Mouse (Mus musculus) heart, embryonic 16.5 days (tissue): ENCODE data around the gene Kpna7. TPM values are rescaled to one million over a fixed set of nuclear protein-coding genes. Genes with fewer than 3 reads are reported as not detected.

Experiments used
- ATAC-seq: fragments of 200-750 bp; cut with Nextera tagmentation; replicated peaks from 2 replicates; pipeline ENCODE4 v1.8.0; 2017; ENCODE audit warnings: moderate number of reproducible peaks; ENCODE audit not compliant: insufficient read depth, low FRiP score; ENCODE audit errors: extremely low read depth
- H3K27ac ChIP-seq: fragments of 300-500 bp; sonication (generic); 2 replicates; pipeline ENCODE4 v1.5.1; 2014; ENCODE audit warnings: mild to moderate bottlenecking, low read length, control low read depth, moderate library complexity
- H3K27me3 ChIP-seq: fragments of 300-500 bp; sonication (generic); 2 replicates; pipeline ENCODE4 v1.6.1; 2014; ENCODE audit warnings: low read length, mixed read lengths; ENCODE audit not compliant: control insufficient read depth, insufficient read depth
- H3K36me3 ChIP-seq: fragments of 300-500 bp; sonication (generic); 2 replicates; pipeline ENCODE4 v1.6.1; 2014; ENCODE audit not compliant: control insufficient read depth, insufficient read depth
- H3K4me1 ChIP-seq: fragments of 300-500 bp; sonication (generic); 2 replicates; pipeline ENCODE4 v1.6.1; 2014; ENCODE audit warnings: low read length, mixed read lengths; ENCODE audit not compliant: control insufficient read depth, insufficient read depth
- H3K4me2 ChIP-seq: fragments of 300-500 bp; sonication (generic); 2 replicates; pipeline ENCODE4 v1.6.1; 2014; ENCODE audit warnings: low read depth, mild to moderate bottlenecking, control low read depth, low read length
- H3K4me3 ChIP-seq: fragments of 300-500 bp; sonication (generic); 2 replicates; pipeline ENCODE4 v1.5.1; 2014; ENCODE audit warnings: mild to moderate bottlenecking, control low read depth, low read length
- H3K9ac ChIP-seq: fragments of 300-500 bp; sonication (generic); 2 replicates; pipeline ENCODE4 v1.6.1; 2014; ENCODE audit warnings: low read length, control low read depth
- H3K9me3 ChIP-seq: fragments of 300-500 bp; sonication (generic); replicated peaks from 2 replicates; pipeline ENCODE4 v1.6.1; 2016; ENCODE audit warnings: low read length; ENCODE audit not compliant: control insufficient read depth
- WGBS: fragments of 180-500 bp; shearing (Covaris S2); extraction: QIAGEN DNeasy Blood & Tissue Kit; methylation state at CpG from one replicate; pipeline ENCODE4 v1.1.7; 2014; 5-methylcytosine and 5-hydroxymethylcytosine counted together
- polyA plus RNA-seq: library from polyadenylated mRNA; unstranded; fragments of >200 nt; fragmentation: Nextera tagmentation; extraction: Ambion mirVana; gene quantifications from 2 replicates; pipeline ENCODE4 v1.2.1, GENCODE M21; 2015

The Kpna7 gene
- polyA plus RNA-seq, 1 experiment from 2014 or later = 0.11 TPM

DNA sequence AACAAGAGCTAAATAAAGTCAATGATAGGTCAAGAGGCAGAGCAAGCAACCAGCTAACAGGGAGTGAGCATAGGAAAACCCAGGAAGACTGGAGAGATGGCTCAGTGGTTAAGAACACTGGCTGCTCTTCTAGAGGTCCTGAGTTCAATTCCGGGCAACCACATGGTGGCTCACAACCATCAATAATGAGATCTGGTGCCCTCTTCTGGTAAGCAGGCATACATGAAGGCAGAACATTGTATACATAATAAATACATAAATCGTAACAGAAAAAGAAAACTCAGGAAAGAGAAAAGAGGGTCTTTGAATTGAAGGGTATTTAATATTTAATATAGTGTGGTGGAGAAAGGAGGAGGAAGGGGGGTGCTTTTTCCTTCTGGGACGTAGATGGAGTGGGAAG is 112.6 kb downstream of the Kpna7 start:
- H3K36me3 ChIP-seq = no peaks in the 10 kb centered on the region
- H3K4me3 ChIP-seq = no peak overlapping the region
- WGBS = 83% methylated on average over 3 of the region's 3 CpGs
- H3K4me1 ChIP-seq = no peaks in the 10 kb centered on the region
- no peaks in the 10 kb centered on the region for H3K27me3 ChIP-seq
- no peaks in the 10 kb centered on the region for H3K9me3 ChIP-seq
- no peak overlapping the region for H3K27ac ChIP-seq
- no peak for ATAC-seq
- H3K9ac ChIP-seq = no peak overlapping the region
- H3K4me2 ChIP-seq = no peak overlapping the region

- H3K4me1 ChIP-seq = peaks cover 27% of the 10 kb centered on the region
- under 1% methylated on average over 86 of the region's 89 CpGs for WGBS
- H3K36me3 ChIP-seq = no peaks in the 10 kb centered on the region
- peak within 1 kb of the TSS; percentile 88 for H3K27ac ChIP-seq
- ATAC-seq = peak; percentile 71
- peak within 1 kb of the TSS; percentile 72 for H3K4me2 ChIP-seq
- H3K27me3 ChIP-seq = no peaks in the 10 kb centered on the region
- peak within 1 kb of the TSS; percentile 90 for H3K9ac ChIP-seq
- peak within 1 kb of the TSS; percentile 82 for H3K4me3 ChIP-seq
- H3K9me3 ChIP-seq = no peaks in the 10 kb centered on the region
Observed at GRCm38 (mm10) chr5:144965639-144966351, 118.0 kb downstream of the Kpna7 start, which contains the start of gene Smurf1. TSS of gene Smurf1 (minus strand) at chr5:144965847.

DNA sequence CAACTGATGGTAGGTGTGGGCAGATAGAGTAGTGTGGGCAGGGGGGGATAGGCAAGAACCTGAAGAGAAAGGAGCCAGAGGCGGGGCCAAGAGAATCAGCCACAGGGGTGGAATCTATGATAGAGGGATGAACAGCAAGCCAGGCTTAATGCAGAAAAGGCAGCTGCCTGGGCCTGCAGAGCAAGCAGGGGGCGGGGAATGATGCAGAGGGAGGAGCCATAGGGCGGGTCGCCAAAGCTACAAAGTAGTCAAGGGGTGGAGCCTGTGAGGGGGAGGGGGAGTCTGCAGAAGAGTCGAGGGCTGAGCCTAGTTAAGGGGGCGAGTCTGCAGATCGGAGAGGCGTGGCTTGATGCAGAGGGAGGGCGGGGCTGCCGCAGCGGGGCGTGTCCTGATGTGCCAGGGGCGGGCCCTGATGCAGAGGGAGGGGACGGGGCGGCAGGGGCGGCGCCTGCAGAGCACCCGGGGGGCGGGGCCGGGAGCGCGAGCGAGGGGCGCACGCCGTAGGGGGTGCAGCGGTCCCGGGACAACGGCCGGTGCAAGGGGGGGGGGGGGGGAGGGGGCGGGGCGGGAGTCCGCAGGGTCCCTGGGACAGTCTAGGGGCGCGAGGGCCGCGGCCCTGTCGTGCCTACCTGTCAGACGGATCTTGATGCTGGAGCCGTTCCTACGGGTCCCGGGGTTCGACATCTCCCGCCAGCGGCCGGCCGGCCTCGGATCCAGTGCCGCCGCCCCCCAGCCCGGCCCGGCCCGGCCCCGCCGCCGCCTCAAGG is 118.8 kb downstream of the Kpna7 start:
- H3K4me1 ChIP-seq = peaks cover 32% of the 10 kb centered on the region
- H3K9me3 ChIP-seq = no peaks in the 10 kb centered on the region
- H3K27ac ChIP-seq = peak overlapping the region; percentile 88
- 3% methylated on average over 24 of the region's 56 CpGs for WGBS
- peak overlapping the region; percentile 82 for H3K4me3 ChIP-seq
- H3K27me3 ChIP-seq = no peaks in the 10 kb centered on the region
- peak; percentile 74 for ATAC-seq
- H3K9ac ChIP-seq = peak overlapping the region; percentile 90
- peak overlapping the region; percentile 72 for H3K4me2 ChIP-seq
- H3K36me3 ChIP-seq = no peaks in the 10 kb centered on the region

- H3K27me3 ChIP-seq = no peaks in the 10 kb centered on the region
- peak; percentile 6; the same call in 1 of the 2 replicates for ATAC-seq
- 26% methylated on average over 8 of the region's 8 CpGs for WGBS
Observed at GRCm38 (mm10) chr5:144964465-144964864, 119.4 kb downstream of the Kpna7 start.

GRCm38 (mm10) chr5:144963817-144964261 is 120.0 kb downstream of the Kpna7 start:
- peak overlapping the region; percentile 71 for H3K27ac ChIP-seq
- H3K27me3 ChIP-seq = no peaks in the 10 kb centered on the region
- H3K36me3 ChIP-seq = no peaks in the 10 kb centered on the region
- peak overlapping the region; percentile 24 for H3K4me3 ChIP-seq
- peak overlapping the region; percentile 19; the same call in 1 of the 2 replicates for H3K9ac ChIP-seq
- peak overlapping the region; percentile 72 for H3K4me2 ChIP-seq
- 8% methylated on average over 13 of the region's 13 CpGs for WGBS
- no peak; the same call in 1 of the 2 replicates for ATAC-seq
- peaks cover 36% of the 10 kb centered on the region for H3K4me1 ChIP-seq
- H3K9me3 ChIP-seq = no peaks in the 10 kb centered on the region

More at GRCm38 (mm10) chr5:144964465-144964864, 119.4 kb downstream of the Kpna7 start:
- Histone ChIP-seq H3K4me2 (peak overlapping the region; percentile 72), H3K4me3 (peak overlapping the region; percentile 82), H3K9ac (no peak overlapping the region), H3K36me3 (no peaks in the 10 kb centered on the region), H3K4me1 (peaks cover 32% of the 10 kb centered on the region), H3K9me3 (no peaks in the 10 kb centered on the region), H3K27ac (no peak overlapping the region; the same call in 1 of the 2 replicates)

DNA sequence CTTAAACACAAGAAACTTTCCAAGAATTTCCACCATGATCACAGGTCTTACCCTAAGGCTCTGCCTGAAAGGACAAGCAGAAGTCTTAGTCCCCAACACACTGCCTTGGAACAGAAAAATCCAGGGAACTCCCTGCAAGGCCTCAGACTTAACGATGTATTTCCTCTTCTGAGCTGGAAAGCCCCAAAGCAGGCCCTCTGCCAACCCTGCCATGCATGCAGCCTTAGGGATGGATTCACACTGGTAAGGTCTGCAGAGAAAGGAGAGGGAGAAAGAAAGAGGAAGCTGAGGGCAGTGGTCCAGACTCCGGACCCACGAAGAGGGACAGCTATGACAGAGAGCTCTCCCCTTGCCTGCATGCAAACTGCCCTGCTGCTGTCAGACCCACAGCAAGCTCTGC is 120.4 kb downstream of the Kpna7 start:
- Histone ChIP-seq H3K9me3 (no peaks in the 10 kb centered on the region), H3K36me3 (no peaks in the 10 kb centered on the region), H3K27ac (peak overlapping the region; percentile 71), H3K4me1 (peaks cover 39% of the 10 kb centered on the region), H3K4me2 (peak overlapping the region; percentile 72), H3K27me3 (no peaks in the 10 kb centered on the region), H3K4me3 (peak overlapping the region; percentile 24), H3K9ac (peak overlapping the region; percentile 19; the same call in 1 of the 2 replicates)
- 25% methylated on average over 3 of the region's 3 CpGs for WGBS
- no peak for ATAC-seq

GRCm38 (mm10) chr5:144958271-144958670 is 125.6 kb downstream of the Kpna7 start:
- no peak overlapping the region for H3K27ac ChIP-seq
- ATAC-seq = no peak
- peaks cover 26% of the 10 kb centered on the region for H3K4me1 ChIP-seq
- WGBS = 79% methylated on average over 9 of the region's 9 CpGs
- H3K9me3 ChIP-seq = no peaks in the 10 kb centered on the region
- no peak overlapping the region for H3K4me3 ChIP-seq
- no peaks in the 10 kb centered on the region for H3K27me3 ChIP-seq
- no peak overlapping the region for H3K4me2 ChIP-seq
- H3K9ac ChIP-seq = no peak overlapping the region
- no peaks in the 10 kb centered on the region for H3K36me3 ChIP-seq

GRCm38 (mm10) chr5:144954432-144954831 is 129.4 kb downstream of the Kpna7 start:
- WGBS = 81% methylated on average over 7 of the region's 7 CpGs

GRCm38 (mm10) chr5:144952592-144952991 is 131.2 kb downstream of the Kpna7 start:
- 71% methylated on average over 2 of the region's 2 CpGs for WGBS
- H3K27me3 ChIP-seq = no peaks in the 10 kb centered on the region

More at GRCm38 (mm10) chr5:144954432-144954831, 129.4 kb downstream of the Kpna7 start:
- Histone ChIP-seq H3K27me3 (no peaks in the 10 kb centered on the region), H3K36me3 (no peaks in the 10 kb centered on the region), H3K4me3 (no peak overlapping the region), H3K9ac (no peak overlapping the region), H3K9me3 (no peaks in the 10 kb centered on the region), H3K4me1 (peaks cover 11% of the 10 kb centered on the region), H3K27ac (no peak overlapping the region), H3K4me2 (no peak overlapping the region)
- ATAC-seq = no peak

More at GRCm38 (mm10) chr5:144952592-144952991, 131.2 kb downstream of the Kpna7 start:
- Histone ChIP-seq H3K9ac (no peak overlapping the region), H3K4me3 (no peak overlapping the region), H3K9me3 (no peaks in the 10 kb centered on the region), H3K27ac (no peak overlapping the region), H3K4me1 (peaks cover 6% of the 10 kb centered on the region), H3K36me3 (no peaks in the 10 kb centered on the region), H3K4me2 (no peak overlapping the region)
- ATAC-seq = no peak
